Mouse (Mus musculus) cerebellum, adult 2 months (tissue): ENCODE data around the gene Tead4. TPM values are rescaled to one million over a fixed set of nuclear protein-coding genes. Genes with fewer than 3 reads are reported as not detected.

ENCODE experiments used
- DNase-seq, 2 experiments: peaks; one replicate each; pipeline ENCODE4 v3.0.0; 2021
- H3K27ac ChIP-seq: fragments of 200-500 bp; 2 replicates; pipeline ENCODE4 v1.5.1; 2012; ENCODE audit warnings: low read length, control low read depth, inconsistent platforms; ENCODE audit not compliant: insufficient read depth
- H3K27me3 ChIP-seq: fragments of 200-500 bp; 2 replicates; pipeline ENCODE4 v1.6.1; 2012; ENCODE audit warnings: inconsistent platforms, mild to moderate bottlenecking, low read length, moderate library complexity; ENCODE audit not compliant: control insufficient read depth, insufficient read depth
- H3K4me1 ChIP-seq: fragments of 200-500 bp; 2 replicates; pipeline ENCODE4 v1.6.1; 2011; ENCODE audit warnings: low read length; ENCODE audit not compliant: control insufficient read depth, insufficient read depth
- H3K4me3 ChIP-seq: fragments of 200-500 bp; replicated peaks from 2 replicates; pipeline ENCODE3; 2011; ENCODE audit warnings: mild to moderate bottlenecking, low read depth, low read length, control low read depth; ENCODE audit not compliant: insufficient read depth
- CTCF ChIP-seq: fragments of 200-500 bp; IDR thresholded peaks from 2 replicates; pipeline ENCODE4 v1.5.1; 2011; ENCODE audit warnings: low read depth, mild to moderate bottlenecking, control low read depth, low read length, moderate library complexity, borderline replicate concordance; ENCODE audit not compliant: insufficient read depth
- POLR2A ChIP-seq: fragments of 200-500 bp; IDR thresholded peaks from 2 replicates; pipeline ENCODE4 v1.6.1; 2011; ENCODE audit warnings: low read length, control low read depth, borderline replicate concordance; ENCODE audit not compliant: insufficient read depth
- WGBS: fragments of 180-500 bp; shearing (Covaris S2); methylation state at CpG from one replicate; pipeline ENCODE4 v1.1.7; 2018; 5-methylcytosine and 5-hydroxymethylcytosine counted together
- polyA plus RNA-seq: library from polyadenylated mRNA; depleted of rRNA; stranded (reverse); fragments of >200 nt; gene quantifications from 2 replicates; pipeline ENCODE4 v1.2.3, GENCODE M21; 2012

Tead4 gene
- polyA plus RNA-seq, 1 experiment: 4.7 TPM

DNA sequence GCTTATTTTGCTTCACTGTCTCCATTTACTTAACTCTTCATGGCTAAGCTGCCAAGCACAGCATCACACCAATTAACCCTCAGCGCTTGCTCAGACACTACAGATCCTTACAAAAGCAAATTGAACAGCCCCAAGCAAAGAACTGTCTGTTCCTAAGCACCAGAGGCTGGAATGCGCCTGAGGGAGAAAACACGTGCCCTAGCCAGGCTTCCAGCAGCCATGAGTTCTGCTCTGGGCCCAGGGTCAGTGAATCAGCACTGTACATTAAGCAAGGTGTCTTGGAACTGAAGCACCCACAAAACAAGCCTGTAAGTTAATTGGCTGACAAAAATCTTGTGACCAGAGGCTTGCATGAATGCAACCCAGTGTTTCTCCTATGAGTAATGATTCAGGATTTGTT lies 18.5 kb downstream of the Tead4 start:
- H3K4me1 ChIP-seq: peaks cover 15% of the 10 kb centered on the region
- H3K27ac ChIP-seq: no peak overlapping the region
- WGBS: 51% methylated on average over 3 of the region's 3 CpGs
- no peak for DNase-seq
- no peak overlapping the region for H3K4me3 ChIP-seq
- no peaks in the 10 kb centered on the region for H3K27me3 ChIP-seq
- TF ChIP-seq POLR2A: no peak
- no peak for TF ChIP-seq CTCF

GRCm38 (mm10) chr6:128280472-128281145 lies 20.0 kb downstream of the Tead4 start:
- H3K4me1 ChIP-seq: peaks cover 17% of the 10 kb centered on the region
- TF ChIP-seq CTCF (no peak), POLR2A (no peak)
- no peaks in the 10 kb centered on the region for H3K27me3 ChIP-seq
- no peak for DNase-seq
- no peak overlapping the region for H3K27ac ChIP-seq
- 66% methylated on average over 14 of the region's 14 CpGs for WGBS
- no peak overlapping the region for H3K4me3 ChIP-seq

GRCm38 (mm10) chr6:128279608-128280007 lies 21.0 kb downstream of the Tead4 start:
- WGBS: 71% methylated on average over 5 of the region's 5 CpGs
- TF ChIP-seq CTCF (no peak), POLR2A (no peak)
- no peaks in the 10 kb centered on the region for H3K27me3 ChIP-seq
- DNase-seq: no peak
- no peak overlapping the region for H3K4me3 ChIP-seq
- no peak overlapping the region for H3K27ac ChIP-seq
- H3K4me1 ChIP-seq: peaks cover 17% of the 10 kb centered on the region

GRCm38 (mm10) chr6:128279099-128279498 lies 21.5 kb downstream of the Tead4 start:
- peaks cover 17% of the 10 kb centered on the region for H3K4me1 ChIP-seq
- no peak for DNase-seq

DNA sequence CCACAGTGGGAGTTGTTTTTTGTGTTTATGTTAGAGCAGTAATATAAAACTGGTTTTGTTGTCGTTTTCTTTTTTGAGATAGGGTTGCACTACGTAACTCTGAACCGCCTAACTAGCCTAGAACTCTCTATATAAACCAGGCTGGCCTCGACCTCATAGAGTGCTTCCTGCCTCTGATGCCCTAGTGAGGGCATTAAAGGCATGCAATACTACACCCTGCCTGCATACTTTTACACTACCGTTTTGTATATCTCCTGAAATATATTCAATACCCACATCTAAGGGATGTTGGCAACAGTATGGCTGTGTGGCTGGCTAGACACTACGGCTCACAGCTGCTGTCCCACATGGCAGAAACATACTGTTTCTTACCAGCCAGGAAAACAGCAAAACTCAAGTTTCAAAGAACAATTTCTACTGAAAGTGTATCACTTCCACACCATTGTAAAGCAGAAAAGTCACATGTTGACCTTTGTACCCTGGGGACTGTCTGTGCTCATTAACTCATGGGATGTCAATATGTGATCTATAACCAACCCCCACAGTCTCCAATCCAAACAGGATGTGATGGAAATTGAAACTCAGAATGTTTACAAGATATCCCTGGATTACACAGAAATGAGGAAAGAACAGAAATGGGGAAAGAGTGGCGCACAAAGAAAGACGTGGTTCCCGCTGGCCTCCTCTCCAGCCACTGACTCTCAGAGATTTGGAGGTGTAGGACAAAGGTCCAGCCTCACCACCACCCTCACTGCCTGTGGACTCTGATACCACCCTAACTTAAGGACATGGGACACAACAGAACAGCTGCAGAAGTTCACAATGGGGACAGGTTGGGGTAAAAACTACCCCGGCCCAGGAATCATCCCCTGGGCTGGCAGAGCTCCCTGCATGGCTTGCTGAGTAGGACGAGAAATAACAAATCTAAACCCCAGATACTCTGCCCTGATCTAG lies 23.2 kb downstream of the Tead4 start:
- Histone ChIP-seq H3K4me3 (no peak overlapping the region), H3K27me3 (no peaks in the 10 kb centered on the region), H3K27ac (no peak overlapping the region), H3K4me1 (peaks cover 21% of the 10 kb centered on the region)
- 81% methylated on average over 11 of the region's 11 CpGs for WGBS
- TF ChIP-seq POLR2A: no peak
- TF ChIP-seq CTCF: no peak
- DNase-seq: no peak

More at GRCm38 (mm10) chr6:128279099-128279498, 21.5 kb downstream of the Tead4 start:
- no peak overlapping the region for H3K4me3 ChIP-seq
- no peak overlapping the region for H3K27ac ChIP-seq
- TF ChIP-seq POLR2A: no peak
- TF ChIP-seq CTCF: no peak
- WGBS: 77% methylated on average over 4 of the region's 4 CpGs
- no peaks in the 10 kb centered on the region for H3K27me3 ChIP-seq

- Histone ChIP-seq H3K4me1 (peaks cover 21% of the 10 kb centered on the region), H3K4me3 (no peak overlapping the region), H3K27ac (no peak overlapping the region), H3K27me3 (no peaks in the 10 kb centered on the region)
- 71% methylated on average over 6 of the region's 6 CpGs for WGBS
- TF ChIP-seq CTCF: no peak
- no peak for TF ChIP-seq POLR2A
- DNase-seq: no peak
Measured at GRCm38 (mm10) chr6:128276349-128276748, 24.3 kb downstream of the Tead4 start.

DNA sequence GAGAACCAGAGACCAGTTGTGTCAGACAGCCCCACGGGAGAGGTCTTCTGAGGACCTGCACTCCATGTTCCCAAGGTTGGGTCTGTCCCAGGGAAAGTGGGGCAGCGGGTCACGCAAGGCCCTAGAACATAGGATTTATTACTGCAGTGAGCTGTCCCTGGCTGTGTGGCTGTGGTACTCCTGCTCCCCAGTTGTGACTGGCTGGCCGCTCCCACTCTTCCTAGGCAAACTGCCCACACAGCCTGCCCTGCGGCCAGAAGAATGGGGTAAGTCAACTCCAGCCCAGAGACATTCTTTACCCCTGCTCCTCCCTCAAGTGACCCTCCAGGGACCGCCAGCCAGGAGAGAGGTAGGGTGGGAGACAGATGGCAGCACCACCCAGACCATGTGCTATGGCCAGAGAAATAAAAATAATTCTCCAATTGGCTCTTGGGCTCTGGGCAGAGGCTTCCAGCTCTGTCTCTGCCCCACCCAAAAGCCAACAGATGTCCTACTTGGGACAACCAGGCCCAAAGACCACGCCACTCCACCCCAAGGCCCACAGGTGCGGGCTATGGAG lies 25.0 kb downstream of the Tead4 start:
- 55% methylated on average over 8 of the region's 8 CpGs for WGBS
- Histone ChIP-seq H3K27me3 (no peaks in the 10 kb centered on the region), H3K4me1 (peaks cover 21% of the 10 kb centered on the region), H3K4me3 (no peak overlapping the region), H3K27ac (no peak overlapping the region)
- no peak for TF ChIP-seq CTCF
- TF ChIP-seq POLR2A: no peak
- DNase-seq: peak in 1 of 2 experiments; percentile 20

DNA sequence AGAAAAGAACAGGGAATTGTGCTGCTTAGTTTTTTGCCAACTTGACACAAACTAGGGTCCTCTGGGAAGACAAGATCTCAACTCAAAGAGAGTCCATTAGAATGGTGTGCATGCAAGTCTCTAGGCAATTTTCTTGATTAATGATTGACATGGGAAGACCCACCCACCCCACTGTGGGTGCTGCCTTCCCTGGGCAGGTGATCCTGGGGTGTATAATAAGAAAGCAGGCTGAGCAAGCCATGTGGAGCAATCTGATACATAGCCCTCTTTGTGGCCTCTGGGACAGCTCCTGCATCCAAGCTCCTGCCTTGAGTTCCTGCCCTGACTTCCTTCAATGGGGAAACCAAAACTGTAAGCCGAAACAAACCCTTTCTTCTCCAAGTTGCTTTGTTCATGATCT lies 27.1 kb downstream of the Tead4 start:
- Histone ChIP-seq H3K4me1 (peaks cover 15% of the 10 kb centered on the region), H3K27ac (no peak overlapping the region), H3K27me3 (no peaks in the 10 kb centered on the region), H3K4me3 (no peak overlapping the region)
- no peak for TF ChIP-seq CTCF
- no peak for TF ChIP-seq POLR2A
- WGBS: 95% methylated on average over 1 of the region's 1 CpGs
- DNase-seq: no peak
